ENCODE assay signal across 25 mouse cellular contexts in the genomic region with DNA sequence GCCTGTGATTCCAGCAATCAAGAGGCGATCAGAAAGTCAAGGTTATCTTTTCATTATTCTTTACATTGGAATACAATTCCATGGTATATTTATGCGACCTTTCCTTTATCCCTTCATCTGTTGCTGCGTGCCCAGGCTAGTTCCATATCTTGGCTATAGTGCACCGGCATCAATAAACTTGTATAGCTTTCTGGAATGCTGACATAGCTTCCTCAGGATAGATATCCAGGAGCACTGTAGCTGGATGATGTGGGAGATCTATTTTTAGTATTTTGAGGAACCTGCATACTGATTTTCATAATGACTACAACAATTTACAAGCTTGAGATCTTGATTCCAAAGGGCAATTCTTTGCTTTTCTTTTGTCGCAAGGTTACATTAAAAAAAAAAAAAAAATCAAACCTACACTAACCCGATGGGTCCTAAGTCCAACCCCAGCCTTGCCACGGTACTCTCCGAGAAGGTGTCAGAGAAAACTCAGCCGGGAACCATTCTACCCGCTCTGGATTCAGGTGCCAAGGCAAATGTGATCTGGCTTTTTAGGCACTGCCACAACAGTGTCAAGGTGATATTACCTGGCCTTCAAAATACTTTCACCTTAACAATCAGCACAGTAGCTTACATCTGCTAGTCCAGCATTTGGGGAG. TPM values are rescaled to one million over a fixed set of nuclear protein-coding genes. Genes with fewer than 3 reads are reported as not detected.
A peak's percentile ranks its signal among the peaks of the same experiment; 100 is the strongest.
DNase-seq lines count a peak whose midpoint lies in the region; ATAC-seq and TF ChIP-seq lines count a peak whose summit lies in the region.
"Had no signal": no experiment of that assay in that cellular context is flagged by ENCODE, and none has a peak within 500 bp of the region (broad histone marks: within the 10 kb centered on the region; RNA-seq: fewer than 3 reads in every experiment).

No protein-coding gene starts in this region.

- H3K9ac ChIP-seq in liver, postnatal 0 days (replicated peaks): 0 out of 2 replicates have a peak overlapping the region, but pooled peaks have one; percentile 13
- H3K9ac ChIP-seq in liver, embryonic 11.5 days (ENCODE audit: low read depth, low read length): no peak overlapping the region
- no peak overlapping the region; the same call in 1 of the 2 replicates for H3K9ac ChIP-seq in intestine, embryonic 16.5 days (ENCODE audit: low read depth, low read length)
- H3K9ac ChIP-seq: embryonic facial prominence, embryonic 12.5 days; heart, embryonic 12.5 days; limb, embryonic 12.5 days; liver, embryonic 13.5 days had no signal

- ATAC-seq in liver, postnatal 0 days: no peak
- no peak for ATAC-seq in liver, embryonic 11.5 days (replicated peaks; ENCODE audit: low FRiP score)
- ATAC-seq in intestine, embryonic 16.5 days: peak; percentile 66
- ATAC-seq: forebrain, embryonic 14.5 days; hindbrain, embryonic 16.5 days had no signal

- intact Hi-C loops in heart, postnatal 14 days (cut with DNase I): no loop called here

- peaks cover 30% of the 10 kb centered on the region for H3K4me1 ChIP-seq in kidney, adult 2 months (ENCODE audit: control insufficient read depth, insufficient read depth, low read length)
- peaks cover 54% of the 10 kb centered on the region for H3K4me1 ChIP-seq in liver, postnatal 0 days (ENCODE audit: insufficient read depth)
- peaks cover 24% of the 10 kb centered on the region for H3K4me1 ChIP-seq in liver, embryonic 11.5 days (replicated peaks; ENCODE audit: control insufficient read depth, insufficient read depth, low read length)
- peaks cover 25% of the 10 kb centered on the region for H3K4me1 ChIP-seq in intestine, embryonic 16.5 days (ENCODE audit: control insufficient read depth, insufficient read depth, low read length)
- peaks cover 56% of the 10 kb centered on the region for H3K4me1 ChIP-seq in small intestine, adult 2 months (ENCODE audit: control insufficient read depth, insufficient read depth, insufficient read length, low read length)
- H3K4me1 ChIP-seq: embryonic facial prominence, embryonic 12.5 days; limb, embryonic 12.5 days had no signal

- H3K4me2 ChIP-seq in liver, postnatal 0 days (ENCODE audit: low read depth, low read length): no peak overlapping the region
- no peak overlapping the region for H3K4me2 ChIP-seq in liver, embryonic 11.5 days
- peak overlapping the region; percentile 19; the same call in 1 of the 2 replicates for H3K4me2 ChIP-seq in intestine, embryonic 16.5 days (ENCODE audit: low read depth, low read length)
- H3K4me2 ChIP-seq: embryonic facial prominence, embryonic 12.5 days; heart, embryonic 12.5 days; limb, embryonic 12.5 days; liver, embryonic 13.5 days had no signal

- no peaks in the 10 kb centered on the region for H3K27me3 ChIP-seq in kidney, adult 2 months (replicated peaks; ENCODE audit: control insufficient read depth, insufficient read depth, low read length)
- H3K27me3 ChIP-seq in liver, postnatal 0 days (ENCODE audit: insufficient read depth, low read length): no peaks in the 10 kb centered on the region
- H3K27me3 ChIP-seq in liver, embryonic 11.5 days (replicated peaks; ENCODE audit: control insufficient read depth, insufficient read depth, low read length): no peaks in the 10 kb centered on the region
- H3K27me3 ChIP-seq in intestine, embryonic 16.5 days (replicated peaks; ENCODE audit: control insufficient read depth, insufficient read depth, low read length): no peaks in the 10 kb centered on the region
- H3K27me3 ChIP-seq in small intestine, adult 2 months (ENCODE audit: control insufficient read depth, insufficient read depth, low read length): no peaks in the 10 kb centered on the region
- H3K27me3 ChIP-seq: embryonic facial prominence, embryonic 12.5 days; heart, embryonic 12.5 days; limb, embryonic 12.5 days; liver, embryonic 13.5 days had no signal

- no peak for TF ChIP-seq EP300 in liver, postnatal 0 days (IDR thresholded peaks at IDR 0.05; ENCODE audit: low read depth)

- no peak for TF ChIP-seq POLR2A in kidney, adult 2 months (IDR thresholded peaks at IDR 0.05; ENCODE audit: low read depth, low read length)
- no peak; the same call in 1 of the 2 replicates for TF ChIP-seq POLR2A in small intestine, adult 2 months (IDR thresholded peaks at IDR 0.05; ENCODE audit: low read depth, low read length)

- WGBS in kidney, adult 2 months: 75% methylated on average over 10 of the region's 10 CpGs
- 63% methylated on average over 10 of the region's 10 CpGs for WGBS in liver, postnatal 0 days (ENCODE audit: insufficient replicate concordance)
- WGBS in liver, embryonic 11.5 days: 84% methylated on average over 10 of the region's 10 CpGs
- WGBS in intestine, embryonic 16.5 days: 60% methylated on average over 10 of the region's 10 CpGs
- 29% methylated on average over 10 of the region's 10 CpGs for WGBS in small intestine, adult 2 months

- H3K4me3 ChIP-seq in kidney, adult 2 months (ENCODE audit: insufficient read depth, low read depth, low read length): no peak overlapping the region
- H3K4me3 ChIP-seq in liver, postnatal 0 days (ENCODE audit: low read depth, low read length): no peak overlapping the region
- H3K4me3 ChIP-seq in liver, embryonic 11.5 days (ENCODE audit: low read depth, low read length): no peak overlapping the region
- H3K4me3 ChIP-seq in intestine, embryonic 16.5 days (ENCODE audit: low read length): no peak overlapping the region
- no peak overlapping the region for H3K4me3 ChIP-seq in small intestine, adult 2 months (ENCODE audit: low read depth, low read length)
- H3K4me3 ChIP-seq: embryonic facial prominence, embryonic 12.5 days; heart, adult 2 months; heart, embryonic 12.5 days; layer of hippocampus, adult 2 months; left cerebral cortex, adult 2 months; limb, embryonic 12.5 days; liver, embryonic 13.5 days had no signal

- DNase-seq in kidney, adult 2 months: peak; percentile 69
- no peak for DNase-seq in kidney, postnatal 4 days
- no peak for DNase-seq in liver, postnatal 0 days
- DNase-seq in liver, embryonic 11.5 days (ENCODE audit: low spot score): no peak
- no peak for DNase-seq in heart, postnatal 14 days
- DNase-seq: adrenal gland, postnatal 25 days; cerebellum, adult 11-12 months; cerebellum, adult 9-11 months; embryo, embryonic 11 days; heart, adult 2 months; liver, embryonic 13.5 days; lung, adult 2 months; lung, postnatal 10 days; midbrain, embryonic 14.5 days; right cerebral cortex, postnatal 4 days had no signal

- H3K36me3 ChIP-seq in kidney, adult 2 months (ENCODE audit: control insufficient read depth, insufficient read depth, low read length): no peaks in the 10 kb centered on the region
- H3K36me3 ChIP-seq in liver, postnatal 0 days (replicated peaks; ENCODE audit: insufficient read depth, low read length): no peaks in the 10 kb centered on the region
- no peaks in the 10 kb centered on the region for H3K36me3 ChIP-seq in liver, embryonic 11.5 days (ENCODE audit: control insufficient read depth, insufficient read depth, low read length)
- no peaks in the 10 kb centered on the region for H3K36me3 ChIP-seq in intestine, embryonic 16.5 days (ENCODE audit: control insufficient read depth, insufficient read depth, low read length)
- H3K36me3 ChIP-seq in small intestine, adult 2 months (ENCODE audit: control insufficient read depth, insufficient read depth, low read length): no peaks in the 10 kb centered on the region
- H3K36me3 ChIP-seq: embryonic facial prominence, embryonic 12.5 days; heart, embryonic 12.5 days; limb, embryonic 12.5 days; liver, embryonic 13.5 days had no signal

- no peak for TF ChIP-seq CTCF in kidney, adult 2 months (conservative IDR thresholded peaks at IDR 0.05; ENCODE audit: insufficient read depth, insufficient read length, low read depth, low read length)
- no peak for TF ChIP-seq CTCF in liver, postnatal 0 days (IDR thresholded peaks at IDR 0.05; ENCODE audit: low read depth)
- TF ChIP-seq CTCF in small intestine, adult 2 months (IDR thresholded peaks at IDR 0.05; ENCODE audit: extremely low read depth, insufficient read length, insufficient replicate concordance, low read depth, low read length): no peak

- no peaks in the 10 kb centered on the region for H3K9me3 ChIP-seq in liver, postnatal 0 days (ENCODE audit: low read length)
- no peaks in the 10 kb centered on the region for H3K9me3 ChIP-seq in liver, embryonic 11.5 days (ENCODE audit: control insufficient read depth, low read length)
- H3K9me3 ChIP-seq in intestine, embryonic 16.5 days (ENCODE audit: control insufficient read depth, low read length): no peaks in the 10 kb centered on the region
- H3K9me3 ChIP-seq: embryonic facial prominence, embryonic 12.5 days; heart, embryonic 12.5 days; limb, embryonic 12.5 days; liver, embryonic 13.5 days had no signal

- peak overlapping the region; percentile 61; the same call in 1 of the 2 replicates for H3K27ac ChIP-seq in kidney, adult 2 months (ENCODE audit: insufficient read depth, low read depth, low read length)
- peak overlapping the region; percentile 95 for H3K27ac ChIP-seq in liver, postnatal 0 days (ENCODE audit: low read depth)
- H3K27ac ChIP-seq in liver, embryonic 11.5 days (ENCODE audit: low read depth, low read length): no peak overlapping the region
- H3K27ac ChIP-seq in intestine, embryonic 16.5 days (ENCODE audit: low read length): peak overlapping the region; percentile 84
- H3K27ac ChIP-seq in small intestine, adult 2 months (ENCODE audit: insufficient read depth, low read depth, low read length): peak overlapping the region; percentile 93
- H3K27ac ChIP-seq: embryonic facial prominence, embryonic 12.5 days; layer of hippocampus, adult 2 months; left cerebral cortex, adult 2 months; limb, embryonic 12.5 days; liver, embryonic 13.5 days; macrophage had no signal

RNA-seq across cellular contexts. Expression of a gene that starts 8.4 kb away (rescaled TPM):
- 11.3 and 12.0 TPM in 2 replicates for polyA plus RNA-seq in kidney, adult 2 months (2012; rRNA removed)
- 6.7 and 9.5 TPM in 2 replicates for polyA plus RNA-seq in liver, postnatal 0 days (2015; fragmentation: Nextera tagmentation; extraction: Ambion mirVana)
- 26.1 and 29.2 TPM in 2 replicates for polyA plus RNA-seq in liver, embryonic 11.5 days (2014; fragmentation: Nextera tagmentation; extraction: Ambion mirVana)
- 22.2 and 22.9 TPM in 2 replicates for polyA plus RNA-seq in intestine, embryonic 16.5 days (2015; fragmentation: Nextera tagmentation; extraction: Ambion mirVana)
- polyA plus RNA-seq in small intestine, adult 2 months (2012; rRNA removed): 8.3 and 16.0 TPM in 2 replicates
- total RNA-seq in heart, postnatal 14 days (2021): 10 to 100 TPM; 13.6 to 13.9 TPM

RNA-seq across cellular contexts. Expression of a gene that starts 51.2 kb away (rescaled TPM):
- polyA plus RNA-seq in kidney, adult 2 months (2012; rRNA removed): 340 and 357 TPM in 2 replicates
- 79.9 and 92.7 TPM in 2 replicates for polyA plus RNA-seq in liver, postnatal 0 days (2015; fragmentation: Nextera tagmentation; extraction: Ambion mirVana)
- polyA plus RNA-seq in liver, embryonic 11.5 days (2014; fragmentation: Nextera tagmentation; extraction: Ambion mirVana): 116 TPM in 2 replicates
- polyA plus RNA-seq in intestine, embryonic 16.5 days (2015; fragmentation: Nextera tagmentation; extraction: Ambion mirVana): 55.4 and 57.1 TPM in 2 replicates
- 121 and 262 TPM in 2 replicates for polyA plus RNA-seq in small intestine, adult 2 months (2012; rRNA removed)
- total RNA-seq in heart, postnatal 14 days (2021): 100 to 1,000 TPM; 360 to 363 TPM
